Mouse (Mus musculus) cerebellum, adult 2 months (tissue): ENCODE data around the gene Cs.

Source experiments
- CTCF ChIP-seq: fragments of 200-500 bp; IDR thresholded peaks from 2 replicates; pipeline ENCODE4 v1.5.1; 2011; ENCODE audit warnings: low read depth, mild to moderate bottlenecking, control low read depth, low read length, moderate library complexity, borderline replicate concordance; ENCODE audit not compliant: insufficient read depth
- POLR2A ChIP-seq: fragments of 200-500 bp; IDR thresholded peaks from 2 replicates; pipeline ENCODE4 v1.6.1; 2011; ENCODE audit warnings: low read length, control low read depth, borderline replicate concordance; ENCODE audit not compliant: insufficient read depth

DNA sequence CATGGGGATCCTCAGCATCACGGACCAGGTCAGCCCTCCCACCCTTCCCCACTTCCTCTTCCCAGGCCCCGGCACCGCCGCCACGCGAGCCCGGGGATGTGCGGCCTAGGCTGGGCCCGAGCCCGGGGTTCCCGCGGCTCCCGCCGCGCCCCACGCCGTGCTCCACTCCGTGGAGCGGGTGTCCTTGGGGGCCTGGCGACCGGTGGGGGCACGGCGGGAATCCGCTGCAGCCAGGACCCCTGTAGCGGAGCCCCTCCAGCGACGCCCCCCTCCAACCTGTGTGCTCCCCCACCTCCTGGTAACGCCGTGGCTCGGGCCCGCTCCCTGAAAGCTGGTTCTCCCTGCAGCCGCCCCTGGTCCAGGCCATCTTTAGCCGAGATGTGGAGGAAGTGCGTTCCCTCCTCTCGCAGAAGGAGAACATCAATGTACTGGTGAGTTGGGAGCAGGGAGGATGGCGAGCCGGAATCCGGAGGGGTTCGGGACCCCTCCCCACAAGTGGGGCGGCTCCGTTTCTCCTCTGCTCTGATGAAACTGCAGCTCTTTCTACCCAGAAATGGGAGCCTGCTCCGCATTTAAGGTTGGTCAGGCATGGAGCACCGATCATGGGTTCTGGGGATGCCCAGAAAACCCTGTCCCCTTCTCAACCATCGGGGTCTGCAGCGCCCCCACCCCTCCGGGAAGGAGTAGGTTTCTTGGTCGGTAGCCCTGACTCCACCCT is 39.8 kb downstream of the Cs start:
- TF ChIP-seq CTCF = no peak
- no peak for TF ChIP-seq POLR2A
